Mouse (Mus musculus) bone marrow macrophage, adult 2 months (primary cell): ENCODE results near the gene Nod1. TPM values are rescaled to one million over a fixed set of nuclear protein-coding genes. Genes with fewer than 3 reads are reported as not detected.

Experiments
- H3K27ac ChIP-seq: 2 replicates; pipeline ENCODE4 v1.5.1; 2012; ENCODE audit warnings: low read depth, low read length; ENCODE audit not compliant: insufficient read depth
- H3K4me1 ChIP-seq: 2 replicates; pipeline ENCODE4 v1.6.1; 2012; ENCODE audit warnings: low read length; ENCODE audit not compliant: control insufficient read depth, insufficient read depth
- H3K4me3 ChIP-seq: 2 replicates; pipeline ENCODE4 v1.5.1; 2012; ENCODE audit warnings: mild to moderate bottlenecking, low read length, moderate library complexity; ENCODE audit not compliant: insufficient read depth
- CTCF ChIP-seq: IDR thresholded peaks from 2 replicates; pipeline ENCODE4 v1.5.1; 2012; ENCODE audit warnings: low read depth, mild to moderate bottlenecking, low read length, moderate library complexity
- POLR2A ChIP-seq: IDR thresholded peaks from 2 replicates; pipeline ENCODE4 v1.6.1; 2012; ENCODE audit warnings: mild to moderate bottlenecking, low read depth, low read length, borderline replicate concordance
- polyA plus RNA-seq: library from polyadenylated mRNA; stranded (reverse); fragments of >200 nt; gene quantifications from 2 replicates; pipeline ENCODE4 v1.2.4, GENCODE M21; 2012; ENCODE audit not compliant: missing spikeins, insufficient read depth, insufficient read length

The Nod1 gene
- polyA plus RNA-seq: 18.2 and 23.9 TPM in 2 replicates

DNA sequence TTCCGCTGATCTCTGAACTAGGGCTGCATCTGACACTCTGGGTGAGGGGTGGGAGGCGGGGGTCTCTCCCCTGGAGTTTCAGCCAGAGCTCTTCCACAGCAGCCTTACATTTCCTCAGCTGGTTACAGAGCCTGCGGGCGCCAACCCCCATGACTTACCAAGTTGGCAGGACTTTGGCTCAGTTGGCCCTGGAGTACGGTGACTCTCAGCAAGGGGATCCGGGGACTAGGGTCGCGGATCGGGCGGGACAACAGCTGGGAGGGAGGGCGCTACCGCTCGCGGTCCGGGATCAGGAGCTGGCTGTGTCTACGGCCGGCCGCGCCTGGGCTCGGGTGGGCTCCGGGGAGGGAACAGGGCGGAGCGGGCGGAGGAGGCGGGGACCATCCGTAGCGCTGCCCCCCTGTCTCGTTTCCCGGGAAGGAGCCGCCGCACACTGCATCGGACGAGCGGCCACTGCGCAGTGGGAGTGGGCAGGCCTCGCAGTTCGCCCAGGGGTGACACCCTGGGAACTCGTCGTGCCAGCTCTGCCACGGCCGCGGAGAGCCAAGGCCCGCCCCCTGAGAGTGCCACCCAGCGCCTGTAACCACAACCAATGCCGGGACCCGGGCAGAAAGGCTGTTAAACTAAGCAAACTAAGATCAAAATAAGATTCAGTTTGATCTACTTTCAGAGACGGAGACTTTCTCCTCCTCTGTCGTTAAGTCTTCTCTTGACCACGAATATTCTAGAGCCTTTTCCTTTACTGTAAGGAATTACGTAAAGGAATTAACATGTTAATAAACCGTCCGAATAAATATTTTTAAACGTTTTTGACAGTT, at the start of gene Nod1:
Nod1 (minus strand) TSS at position 502 of the 818 bp plus-strand sequence.
- peaks cover 10% of the 10 kb centered on the region for H3K4me1 ChIP-seq
- peak within 1 kb of the TSS; percentile 46 for H3K27ac ChIP-seq
- TF ChIP-seq CTCF (no peak), POLR2A (no peak)
- peak within 1 kb of the TSS; percentile 79 for H3K4me3 ChIP-seq

DNA sequence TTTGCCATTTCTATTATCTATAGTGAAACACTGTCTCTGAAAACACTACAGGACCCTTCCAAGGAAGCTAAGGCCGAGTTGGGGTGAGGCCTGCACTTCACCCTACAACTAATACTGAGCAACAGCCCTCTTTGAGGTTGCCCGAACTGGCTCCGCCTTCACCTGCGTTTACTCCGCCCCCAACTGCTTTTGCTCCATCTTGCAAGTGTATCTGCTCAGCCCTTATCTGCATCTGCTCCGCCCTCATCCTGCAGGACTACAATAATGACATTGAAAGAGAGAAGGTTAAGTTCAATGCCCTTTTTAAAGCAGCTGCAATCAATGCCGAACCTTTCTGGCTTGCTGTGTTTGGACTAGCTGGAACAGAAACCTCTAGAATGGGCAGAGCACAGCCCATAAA, 49.4 kb upstream of the Nod1 start:
- Histone ChIP-seq H3K4me1 (peaks cover 5% of the 10 kb centered on the region), H3K27ac (no peak overlapping the region), H3K4me3 (no peak overlapping the region)
- TF ChIP-seq POLR2A (no peak), CTCF (no peak)

DNA sequence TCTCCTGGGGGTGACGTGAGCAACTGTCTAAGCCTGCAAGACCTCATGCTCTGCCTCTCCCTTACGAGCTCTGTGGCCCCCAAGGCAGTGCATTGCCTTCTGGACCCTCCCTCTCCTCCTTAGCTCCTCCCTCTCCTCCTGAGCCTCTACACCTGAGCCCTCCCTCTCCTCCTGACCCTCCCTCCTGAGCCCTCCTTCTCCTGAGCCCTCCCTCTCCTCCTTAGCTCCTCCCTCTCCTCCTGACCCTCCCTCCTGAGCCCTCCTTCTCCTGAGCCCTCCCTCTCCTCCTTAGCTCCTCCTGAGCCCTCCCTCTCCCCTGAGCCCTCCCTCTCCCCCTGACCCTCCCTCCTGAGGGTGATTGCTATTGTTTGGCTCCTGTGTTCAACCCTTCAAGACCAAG, 46.0 kb upstream of the Nod1 start:
- no peak overlapping the region for H3K4me3 ChIP-seq
- TF ChIP-seq POLR2A: no peak
- no peak for TF ChIP-seq CTCF
- no peak overlapping the region for H3K27ac ChIP-seq
- H3K4me1 ChIP-seq: peaks cover 16% of the 10 kb centered on the region

DNA sequence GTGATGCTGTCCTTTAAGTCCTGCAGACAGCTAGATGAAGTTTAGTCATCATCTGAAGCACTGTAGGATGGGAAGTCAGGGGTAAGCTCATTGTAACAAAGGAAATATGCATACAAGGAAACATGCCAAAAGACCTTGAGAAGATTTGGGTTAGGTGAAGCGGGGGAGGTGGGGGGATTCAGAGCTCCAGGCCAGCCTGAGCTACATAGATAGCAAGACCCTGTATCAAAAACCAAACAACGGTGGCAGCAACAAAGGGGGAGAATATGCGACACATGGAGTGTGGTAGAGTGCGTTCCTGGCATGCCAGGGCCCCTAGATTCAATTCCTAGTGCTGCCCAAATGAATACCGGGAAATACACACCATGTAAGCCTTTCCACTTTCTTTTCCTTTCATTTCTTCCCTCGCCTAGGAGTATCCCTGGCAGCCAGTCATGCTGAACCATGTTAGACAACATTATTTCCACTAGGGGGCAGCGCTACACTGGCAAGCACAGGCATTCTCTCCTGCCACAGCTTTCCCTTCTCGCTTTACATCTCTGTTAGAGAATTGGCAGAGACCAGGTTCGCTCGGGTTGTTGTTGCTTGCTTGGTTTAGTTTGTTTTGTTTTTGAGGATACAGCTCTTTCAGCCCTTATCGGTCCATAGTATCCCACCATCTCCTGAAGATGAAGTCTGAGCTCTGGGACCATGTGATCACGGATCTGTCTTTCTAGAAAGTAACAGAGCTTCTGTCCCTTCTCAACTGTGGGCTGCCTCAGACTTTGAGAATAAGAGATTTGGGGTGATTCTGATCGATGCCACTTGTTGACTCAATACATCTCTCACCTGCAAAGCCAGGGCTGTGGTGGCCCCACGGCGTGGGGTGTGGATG, 44.5 kb upstream of the Nod1 start:
- no peak for TF ChIP-seq POLR2A
- peak; percentile 72 for TF ChIP-seq CTCF
- Histone ChIP-seq H3K4me3 (peak overlapping the region; percentile 24), H3K27ac (peak overlapping the region; percentile 18), H3K4me1 (peaks cover 16% of the 10 kb centered on the region)

DNA sequence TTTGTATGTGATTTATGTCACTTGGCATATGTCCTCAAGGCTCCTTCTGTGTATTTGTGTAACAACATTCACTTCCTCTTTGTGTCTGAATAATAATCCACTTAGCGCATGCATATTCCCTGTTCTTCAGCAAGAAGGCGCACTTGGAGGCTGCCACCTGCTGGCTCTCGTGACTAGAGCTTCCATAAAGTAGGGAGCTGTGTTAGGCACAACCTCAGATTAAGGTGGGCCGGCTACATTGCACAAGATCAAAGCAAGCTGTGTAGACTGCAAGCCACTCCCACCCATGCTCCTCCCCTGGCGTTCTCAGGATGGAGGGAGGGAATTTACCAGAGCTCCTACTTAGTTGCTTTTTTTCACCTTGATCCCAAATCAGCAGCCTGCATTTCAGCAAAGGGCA, 43.8 kb upstream of the Nod1 start:
- TF ChIP-seq POLR2A (no peak), CTCF (peak; percentile 35; the same call in 1 of the 2 replicates)
- Histone ChIP-seq H3K4me1 (peaks cover 16% of the 10 kb centered on the region), H3K27ac (peak overlapping the region; percentile 22; the same call in 1 of the 2 replicates), H3K4me3 (peak overlapping the region; percentile 24; the same call in 1 of the 2 replicates)

DNA sequence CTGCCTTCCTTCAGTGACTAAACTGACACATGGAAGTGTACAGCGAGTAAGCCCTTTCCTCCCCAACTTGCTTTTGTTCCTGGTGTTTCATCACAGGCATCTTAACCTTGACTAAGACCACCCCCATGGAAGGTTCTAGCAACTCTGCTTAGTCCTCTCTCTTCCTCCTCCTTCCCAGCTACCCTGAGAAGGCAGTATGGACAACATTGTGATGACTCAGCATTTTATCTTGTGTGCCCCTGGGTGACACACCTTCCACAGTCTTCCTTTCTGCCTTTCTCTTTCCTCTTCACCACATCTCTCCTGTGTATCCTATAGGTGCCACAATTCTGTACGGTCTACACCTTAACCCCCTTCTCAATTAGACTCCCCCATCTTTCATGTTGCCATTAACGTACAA, 41.8 kb upstream of the Nod1 start:
- TF ChIP-seq CTCF (no peak), POLR2A (no peak)
- H3K4me3 ChIP-seq: no peak overlapping the region
- H3K4me1 ChIP-seq: peaks cover 16% of the 10 kb centered on the region

DNA sequence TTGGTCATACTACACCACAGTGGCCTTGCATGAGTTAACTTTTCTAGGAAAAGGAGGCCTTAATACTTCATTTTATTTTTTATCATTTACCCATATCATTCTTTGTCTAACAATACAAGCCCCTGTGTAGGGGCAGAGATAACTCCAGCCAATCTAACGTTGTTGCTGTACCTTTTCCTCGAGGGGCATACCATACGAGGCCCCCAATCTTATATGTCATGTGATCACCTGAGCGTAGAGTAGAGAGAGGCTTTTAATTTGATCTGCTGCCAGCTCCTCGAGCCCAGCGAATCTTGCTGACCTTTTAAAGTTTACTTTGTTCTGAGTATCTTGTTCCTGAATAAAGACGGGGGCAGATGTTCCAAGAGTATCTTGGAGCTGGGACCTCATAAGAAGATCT, 40.1 kb upstream of the Nod1 start:
- TF ChIP-seq CTCF (no peak), POLR2A (no peak)
- H3K27ac ChIP-seq: no peak overlapping the region
- peaks cover 16% of the 10 kb centered on the region for H3K4me1 ChIP-seq
- no peak overlapping the region for H3K4me3 ChIP-seq

More for the DNA sequence above, 41.8 kb upstream of the Nod1 start:
- H3K27ac ChIP-seq: no peak overlapping the region

DNA sequence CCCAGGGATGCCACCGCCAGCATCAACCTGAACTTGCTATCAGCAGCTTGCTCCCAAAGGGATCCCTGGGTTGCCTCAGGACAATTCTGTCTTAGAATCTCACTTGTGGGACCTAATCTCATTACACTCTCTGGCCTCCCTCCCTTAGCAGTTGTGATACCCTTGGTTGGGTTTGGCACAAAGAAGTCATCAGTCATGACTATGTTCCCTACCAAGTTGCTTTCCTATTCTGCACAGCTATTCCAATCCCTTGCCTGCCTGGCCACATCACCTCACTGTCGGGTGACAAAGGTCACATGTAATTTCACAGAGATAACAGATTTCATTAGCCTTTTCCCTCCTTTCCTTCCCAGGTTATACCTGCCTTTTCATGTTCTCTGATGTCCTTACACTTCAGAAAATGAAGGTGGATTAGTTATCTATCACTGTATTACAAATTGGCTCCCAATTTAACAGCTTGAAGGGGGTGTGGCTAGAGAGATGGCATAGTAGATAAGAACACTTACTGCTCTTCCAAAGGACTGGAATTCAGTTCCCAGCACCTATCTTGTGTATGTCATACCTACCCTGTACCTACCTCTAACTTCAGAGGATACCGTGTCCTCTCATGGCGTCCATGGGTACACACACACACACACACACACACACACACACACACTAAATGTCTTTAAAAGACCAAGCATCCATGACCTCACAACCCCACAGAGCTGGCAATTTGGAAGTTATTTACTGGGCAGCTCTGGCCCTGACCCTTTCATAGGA, 38.1 kb upstream of the Nod1 start:
- Histone ChIP-seq H3K4me3 (no peak overlapping the region), H3K4me1 (peaks cover under 1% of the 10 kb centered on the region; the same call in 1 of the 2 replicates), H3K27ac (no peak overlapping the region)
- no peak for TF ChIP-seq CTCF

DNA sequence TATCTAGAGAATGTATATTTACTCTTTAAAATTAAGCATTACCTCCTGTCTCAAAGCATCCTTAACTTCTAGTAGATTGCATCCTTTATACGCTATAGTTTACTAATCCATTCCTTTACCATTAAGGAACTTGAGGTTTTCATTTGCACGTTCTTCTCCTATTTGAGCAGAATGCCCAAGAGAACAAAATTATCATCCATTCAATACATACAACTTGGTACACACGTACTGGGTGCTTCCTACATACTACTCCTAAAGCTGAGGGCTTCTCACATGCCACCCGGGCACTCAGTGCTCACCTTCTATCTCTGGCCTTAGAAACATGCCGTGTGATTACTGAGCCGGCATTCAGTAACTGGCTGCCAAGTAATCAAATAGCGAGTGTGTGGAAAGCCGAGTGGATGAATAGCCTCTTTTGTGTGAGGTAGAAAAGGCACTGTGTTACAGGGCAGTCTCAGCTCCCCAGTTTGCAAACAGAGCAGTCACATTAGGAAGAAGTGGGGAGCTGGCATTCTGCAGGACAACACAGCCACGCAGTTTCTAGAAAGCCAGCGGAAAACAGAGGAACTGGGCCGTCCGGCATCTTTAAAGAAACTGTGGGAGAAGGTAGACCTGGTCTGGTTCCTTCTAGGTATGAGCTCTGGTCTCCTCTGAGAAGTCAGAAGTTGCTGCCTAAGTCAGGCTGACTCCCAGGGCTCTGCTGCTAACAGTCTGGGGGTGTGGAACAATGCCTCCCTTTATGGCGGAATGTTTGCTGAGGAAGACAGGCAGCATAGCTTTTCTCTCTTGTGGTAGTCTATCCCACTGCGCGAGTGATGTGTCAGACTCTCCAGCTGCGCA, 37.2 kb upstream of the Nod1 start:
- TF ChIP-seq POLR2A: no peak
- TF ChIP-seq CTCF: no peak
- Histone ChIP-seq H3K4me1 (no peaks in the 10 kb centered on the region), H3K27ac (no peak overlapping the region), H3K4me3 (no peak overlapping the region)
